Mouse (Mus musculus) lung, postnatal 0 days (tissue): ENCODE results near the gene 6030408B16Rik.
"Not testable (repeated sequence)": the region's sequence is repeated elsewhere in the genome, so short reads cannot be mapped to it uniquely, and the experiment has no call there.

ENCODE experiments used
- CTCF ChIP-seq: IDR thresholded peaks from 2 replicates; pipeline ENCODE4 v1.5.1; 2016; ENCODE audit warnings: antibody characterized with exemption, mild to moderate bottlenecking
- EP300 ChIP-seq: IDR thresholded peaks from 2 replicates; pipeline ENCODE4 v1.6.1; 2016; ENCODE audit warnings: antibody characterized with exemption, mild to moderate bottlenecking, control low read depth

- TF ChIP-seq CTCF, EP300: not testable (repeated sequence)
These were observed 31.4 kb downstream of the 6030408B16Rik start for GRCm38 (mm10) chr15:101324409-101324808.
